Mouse (Mus musculus) spleen, adult 2 months (tissue): ENCODE data around the gene Fam98c. TPM values are rescaled to one million over a fixed set of nuclear protein-coding genes. Genes with fewer than 3 reads are reported as not detected.

Experiments
- DNase-seq, 2 experiments: peaks; one replicate each; pipeline versions ENCODE4 v3.0.0 to v3.0.0-alpha.2; 2012 to 2021; ENCODE audit warnings: low spot score in 2 of 2, low read depth in 1 of 2
- H3K27ac ChIP-seq: fragments of 200-500 bp; 2 replicates; pipeline ENCODE4 v1.5.1; 2012; ENCODE audit warnings: low read length, inconsistent platforms; ENCODE audit not compliant: insufficient read depth
- H3K27me3 ChIP-seq: fragments of 200-500 bp; 2 replicates; pipeline ENCODE4 v1.6.1; 2012; ENCODE audit warnings: mild to moderate bottlenecking, moderate library complexity, low read length, inconsistent platforms; ENCODE audit not compliant: control insufficient read depth, insufficient read depth
- H3K36me3 ChIP-seq: fragments of 200-500 bp; 2 replicates; pipeline ENCODE4 v1.6.1; 2012; ENCODE audit warnings: mild to moderate bottlenecking, low read length, inconsistent platforms; ENCODE audit not compliant: control insufficient read depth, insufficient read depth
- H3K4me1 ChIP-seq: fragments of 200-500 bp; 2 replicates; pipeline ENCODE4 v1.6.1; 2011; ENCODE audit warnings: inconsistent platforms; ENCODE audit not compliant: control insufficient read depth, insufficient read depth, insufficient read length
- H3K4me3 ChIP-seq: fragments of 200-500 bp; 2 replicates; pipeline ENCODE4 v1.5.1; 2011; ENCODE audit warnings: mild to moderate bottlenecking, inconsistent platforms; ENCODE audit not compliant: insufficient read depth, insufficient read length; ENCODE audit errors: extremely low read depth
- CTCF ChIP-seq: fragments of 200-500 bp; IDR thresholded peaks from 2 replicates; pipeline ENCODE4 v1.5.1; 2011; ENCODE audit warnings: mild to moderate bottlenecking, inconsistent platforms; ENCODE audit not compliant: insufficient read depth, insufficient read length, insufficient replicate concordance; ENCODE audit errors: extremely low read depth
- POLR2A ChIP-seq: fragments of 200-500 bp; IDR thresholded peaks from 2 replicates; pipeline ENCODE4 v1.6.1; 2011; ENCODE audit warnings: low read depth, low read length, inconsistent platforms
- WGBS: fragments of 180-500 bp; shearing (Covaris S2); methylation state at CpG from one replicate; pipeline ENCODE4 v1.1.7; 2018; 5-methylcytosine and 5-hydroxymethylcytosine counted together
- polyA plus RNA-seq: library from polyadenylated mRNA; depleted of rRNA; stranded (reverse); fragments of >200 nt; gene quantifications from 2 replicates; pipeline ENCODE4 v1.2.3, GENCODE M21; 2012

Fam98c gene
- polyA plus RNA-seq, 1 experiment, result 40.3 TPM

DNA sequence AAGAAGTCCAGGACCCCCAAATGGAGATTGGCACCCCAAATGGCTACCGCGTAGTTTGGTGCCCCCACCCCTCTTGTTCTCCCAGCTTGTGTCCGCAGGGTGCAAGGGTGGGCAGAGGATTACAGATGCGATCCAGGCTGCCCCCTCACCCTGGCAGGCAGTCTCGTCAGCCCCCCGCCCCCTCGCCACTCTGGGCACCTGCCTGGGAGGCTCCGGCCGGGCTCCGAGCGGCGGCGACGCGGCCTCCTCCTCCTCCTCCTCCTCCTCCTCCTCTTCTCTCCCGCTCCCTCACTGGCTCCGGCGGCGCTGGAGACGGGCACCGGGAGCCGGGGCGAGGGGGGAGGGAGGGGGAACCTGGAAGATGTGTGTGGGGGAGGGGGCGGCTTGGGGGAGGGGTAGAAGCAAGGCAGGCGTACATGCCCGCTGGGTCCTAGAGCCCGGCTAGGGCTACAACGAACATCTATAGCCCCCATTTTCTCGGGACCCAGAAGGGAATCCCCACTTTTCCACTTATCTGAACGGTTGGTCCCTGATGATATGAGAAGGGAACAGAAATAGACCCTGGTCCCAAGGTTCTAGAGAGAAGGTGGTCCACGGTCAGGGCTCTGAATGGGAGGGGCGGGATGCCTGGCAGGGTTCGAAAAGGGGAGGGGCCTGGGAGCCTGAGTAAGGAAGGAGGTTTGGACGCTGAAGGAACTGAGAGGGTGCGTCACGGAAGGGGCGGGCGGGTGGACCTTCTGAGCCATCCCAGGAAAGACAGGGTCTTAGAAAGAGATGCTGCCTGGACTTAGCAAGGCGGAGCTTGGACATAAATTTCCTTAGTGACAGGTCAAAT, 13.4 kb upstream of the Fam98c start:
- Histone ChIP-seq H3K4me1 (peaks cover 20% of the 10 kb centered on the region), H3K36me3 (peaks cover 12% of the 10 kb centered on the region), H3K27me3 (peaks cover 23% of the 10 kb centered on the region), H3K27ac (no peak overlapping the region), H3K4me3 (peak overlapping the region; percentile 46; the same call in 1 of the 2 replicates)
- DNase-seq, result no peak
- no peak for TF ChIP-seq POLR2A
- no peak for TF ChIP-seq CTCF
- WGBS, result under 1% methylated on average over 32 of the region's 39 CpGs

DNA sequence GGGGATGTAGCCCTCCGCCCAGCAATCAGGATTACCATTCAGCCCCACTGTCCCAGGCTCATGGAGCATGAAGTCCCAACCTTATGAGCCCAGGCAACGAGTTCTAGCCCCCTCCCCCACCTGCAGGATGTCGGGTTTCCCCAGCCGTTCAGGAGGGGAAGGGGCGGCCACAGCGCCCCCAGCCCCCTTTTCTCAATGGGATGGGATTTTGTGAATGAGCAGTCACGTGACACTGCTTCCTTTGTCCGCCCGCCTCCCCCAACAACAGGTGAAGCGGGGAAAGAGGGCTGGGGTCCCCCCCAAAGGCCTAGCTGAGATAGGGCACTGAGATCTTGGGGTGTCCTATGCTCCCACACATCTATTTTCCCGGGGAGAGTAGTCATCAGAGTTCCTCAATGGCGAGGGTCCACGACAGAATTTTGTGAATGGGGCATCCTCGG, 12.8 kb upstream of the Fam98c start:
- peaks cover 20% of the 10 kb centered on the region for H3K4me1 ChIP-seq
- no peak for TF ChIP-seq CTCF
- TF ChIP-seq POLR2A, result no peak
- H3K36me3 ChIP-seq, result peaks cover 7% of the 10 kb centered on the region
- DNase-seq, result no peak
- H3K4me3 ChIP-seq, result peak overlapping the region; percentile 21; the same call in 1 of the 2 replicates
- WGBS, result 6% methylated on average over 14 of the region's 14 CpGs
- H3K27ac ChIP-seq, result no peak overlapping the region
- peaks cover 23% of the 10 kb centered on the region for H3K27me3 ChIP-seq

GRCm38 (mm10) chr7:29168121-29168695, 12.2 kb upstream of the Fam98c start:
- no peak for DNase-seq
- Histone ChIP-seq H3K4me1 (peaks cover 20% of the 10 kb centered on the region), H3K36me3 (0 out of 2 replicates have a peak, but pooled peaks cover 2% of the 10 kb centered on the region), H3K4me3 (no peak overlapping the region), H3K27me3 (peaks cover 23% of the 10 kb centered on the region), H3K27ac (no peak overlapping the region)
- TF ChIP-seq POLR2A (no peak), CTCF (no peak)
- 52% methylated on average over 10 of the region's 10 CpGs for WGBS

DNA sequence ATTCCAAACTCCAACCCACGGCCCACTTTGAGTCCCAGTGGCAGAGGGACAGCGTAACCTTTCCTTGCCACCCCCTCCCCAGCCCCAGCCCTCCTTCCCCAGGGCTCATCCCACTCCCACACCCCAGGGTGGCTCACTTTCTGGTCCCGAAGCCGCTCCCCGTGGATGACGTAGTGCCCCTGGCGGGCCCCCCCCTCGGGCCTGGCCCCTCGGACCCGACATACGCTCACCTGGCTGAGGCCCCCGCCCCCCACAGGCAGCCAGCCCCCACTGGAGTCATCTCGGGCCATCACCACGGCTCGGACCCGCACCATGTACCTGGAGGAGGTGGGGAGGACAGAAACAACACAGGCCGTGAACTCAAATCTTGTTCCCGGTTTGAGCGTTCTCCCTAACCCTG, 11.6 kb upstream of the Fam98c start:
- Histone ChIP-seq H3K36me3 (no peaks in the 10 kb centered on the region), H3K27me3 (peaks cover 23% of the 10 kb centered on the region), H3K4me3 (no peak overlapping the region), H3K4me1 (peaks cover 20% of the 10 kb centered on the region), H3K27ac (no peak overlapping the region)
- TF ChIP-seq POLR2A, result no peak
- no peak for TF ChIP-seq CTCF
- DNase-seq, result no peak
- 89% methylated on average over 19 of the region's 19 CpGs for WGBS

DNA sequence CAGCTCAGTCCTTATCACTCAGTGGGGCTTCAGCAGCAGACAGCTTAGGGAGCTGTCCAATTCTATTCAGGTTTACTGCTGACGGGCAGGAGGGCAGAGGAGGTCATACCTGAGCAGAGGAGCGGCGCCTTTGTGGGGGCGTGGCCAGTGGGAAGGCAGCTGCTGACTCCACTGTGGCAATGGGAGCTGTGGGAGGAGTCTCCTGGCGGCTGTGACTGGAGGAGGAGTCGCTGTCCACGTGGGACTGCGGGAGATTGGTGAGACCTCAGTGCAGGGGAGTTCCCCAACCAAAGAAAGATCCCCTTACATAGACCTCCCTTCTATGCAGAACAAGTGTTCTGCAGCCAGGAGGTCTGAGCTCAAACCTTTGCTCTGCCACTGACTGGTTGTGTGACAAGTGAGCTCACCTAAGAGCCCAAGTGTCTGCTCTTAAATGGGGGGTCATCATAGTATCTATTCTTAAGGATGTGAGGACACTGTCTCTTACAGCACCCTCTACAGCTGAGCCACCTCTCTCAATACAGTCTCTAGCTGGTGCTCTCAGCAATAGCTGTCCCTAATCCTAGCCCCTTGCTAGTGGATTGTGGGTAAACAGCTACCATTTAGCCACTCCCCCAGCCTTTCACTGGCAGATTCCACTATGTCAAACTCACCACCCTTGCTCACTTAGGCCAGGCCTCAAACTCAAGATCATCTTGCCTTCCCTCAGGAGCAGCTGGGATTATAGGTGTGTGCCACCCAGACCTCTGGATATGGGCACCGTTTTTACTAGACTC, 6.9 kb upstream of the Fam98c start:
- no peak overlapping the region for H3K4me3 ChIP-seq
- 40% methylated on average over 9 of the region's 9 CpGs for WGBS
- no peak for DNase-seq
- no peak overlapping the region for H3K27ac ChIP-seq
- H3K4me1 ChIP-seq, result no peaks in the 10 kb centered on the region; the same call in 1 of the 2 replicates
- no peaks in the 10 kb centered on the region for H3K27me3 ChIP-seq
- H3K36me3 ChIP-seq, result no peaks in the 10 kb centered on the region
- TF ChIP-seq POLR2A, result no peak
- no peak for TF ChIP-seq CTCF

GRCm38 (mm10) chr7:29162294-29162693, 6.3 kb upstream of the Fam98c start:
- no peak for DNase-seq
- TF ChIP-seq POLR2A (no peak), CTCF (no peak)
- H3K27me3 ChIP-seq, result no peaks in the 10 kb centered on the region
- no peaks in the 10 kb centered on the region for H3K36me3 ChIP-seq
- WGBS, result 85% methylated on average over 5 of the region's 5 CpGs
- no peaks in the 10 kb centered on the region; the same call in 1 of the 2 replicates for H3K4me1 ChIP-seq
- no peak overlapping the region for H3K4me3 ChIP-seq
- no peak overlapping the region for H3K27ac ChIP-seq
